Mouse (Mus musculus): ENCODE results near the gene Gm17657. TPM values are rescaled to one million over a fixed set of nuclear protein-coding genes. Genes with fewer than 3 reads are reported as not detected.
"Not testable (repeated sequence)": the region's sequence is repeated elsewhere in the genome, so short reads cannot be mapped to it uniquely, and the experiment has no call there.

Gm17657 gene
- total RNA-seq, 2 experiments from 2014 or later, result not detected

GRCm38 (mm10) chr17:29548994-29549393 is 444 bp downstream of the Gm17657 start:
- DNase-seq (ENCODE audit: low spot score), result no peak
- intact Hi-C loops (cut with DNase I), result no loop called here

- DNase-seq (ENCODE audit: low spot score), result no peak
- intact Hi-C loops (cut with DNase I), result no loop called here
Observed at GRCm38 (mm10) chr17:29548494-29548893, 944 bp downstream of the Gm17657 start.

GRCm38 (mm10) chr17:29545241-29545640 is 4.2 kb downstream of the Gm17657 start:
- DNase-seq (ENCODE audit: low spot score), result no peak
- intact Hi-C loops (cut with DNase I), result no loop called here

- intact Hi-C loops (cut with DNase I), result no loop called here
- DNase-seq (ENCODE audit: low spot score), result no peak
Observed at GRCm38 (mm10) chr17:29544064-29544463, 5.4 kb downstream of the Gm17657 start.

- intact Hi-C loops (cut with DNase I), result no loop called here
- no peak for DNase-seq (ENCODE audit: low spot score)
Observed at GRCm38 (mm10) chr17:29542831-29543690, 6.4 kb downstream of the Gm17657 start.

- intact Hi-C loops (cut with DNase I), result no loop called here
- peak; percentile 79 for DNase-seq (ENCODE audit: low spot score)
Observed at GRCm38 (mm10) chr17:29541419-29541818, 8.0 kb downstream of the Gm17657 start.

- DNase-seq (ENCODE audit: low spot score), result no peak
- intact Hi-C loops (cut with DNase I), result no loop called here
Observed at GRCm38 (mm10) chr17:29540426-29540825, 9.0 kb downstream of the Gm17657 start.

GRCm38 (mm10) chr17:29533866-29534265 is 15.6 kb downstream of the Gm17657 start:
- intact Hi-C loops (cut with DNase I), result no loop called here
- no peak for DNase-seq (ENCODE audit: low spot score)

GRCm38 (mm10) chr17:29531757-29532384 is 17.6 kb downstream of the Gm17657 start:
- intact Hi-C loops (cut with DNase I), result no loop called here
- DNase-seq (ENCODE audit: low spot score), result no peak

- no peak for DNase-seq (ENCODE audit: low spot score)
Observed at GRCm38 (mm10) chr17:29531278-29531677, 18.2 kb downstream of the Gm17657 start.

GRCm38 (mm10) chr17:29530508-29530907 is 18.9 kb downstream of the Gm17657 start:
- intact Hi-C loops (cut with DNase I), result no loop called here
- no peak for DNase-seq (ENCODE audit: low spot score)

More at GRCm38 (mm10) chr17:29531278-29531677, 18.2 kb downstream of the Gm17657 start:
- intact Hi-C loops (cut with DNase I), result no loop called here

GRCm38 (mm10) chr17:29528568-29529187 is 20.8 kb downstream of the Gm17657 start:
- no peak for DNase-seq (ENCODE audit: low spot score)
- intact Hi-C loops (cut with DNase I), result no loop called here

- intact Hi-C loops (cut with DNase I), result no loop called here
- no peak for DNase-seq (ENCODE audit: low spot score)
Observed at GRCm38 (mm10) chr17:29525613-29526012, 23.8 kb downstream of the Gm17657 start.

GRCm38 (mm10) chr17:29519731-29520130 is 29.7 kb downstream of the Gm17657 start:
- intact Hi-C loops (cut with DNase I), result no loop called here
- no peak for DNase-seq (ENCODE audit: low spot score)

- DNase-seq (ENCODE audit: low spot score); intact Hi-C loops (cut with DNase I): not testable (repeated sequence)
Observed at GRCm38 (mm10) chr17:29518665-29519064, 30.8 kb downstream of the Gm17657 start.

GRCm38 (mm10) chr17:29514435-29514834 is 35.0 kb downstream of the Gm17657 start:
- intact Hi-C loops (cut with DNase I), result loop anchor here (1.0 to 5.0 kb wide), 4 partner anchors 117 to 337 kb away; partner anchors contain the start of gene Ppil1
- peak; percentile 48 for DNase-seq (ENCODE audit: low spot score)

GRCm38 (mm10) chr17:29513044-29513730 is 36.3 kb downstream of the Gm17657 start:
- DNase-seq (ENCODE audit: low spot score), result peak; percentile 35
- intact Hi-C loops (cut with DNase I), result loop anchor here (5.0 kb wide), 2 partner anchors 251 to 336 kb away; partner anchors contain the start of gene Ppil1

GRCm38 (mm10) chr17:29510691-29511090 is 38.7 kb downstream of the Gm17657 start:
- intact Hi-C loops (cut with DNase I), result loop anchor here (2.0 to 5.0 kb wide), 3 partner anchors 14 to 333 kb away; partner anchors contain the start of gene Ppil1
- DNase-seq (ENCODE audit: low spot score), result no peak

GRCm38 (mm10) chr17:29508927-29509608 is 40.4 kb downstream of the Gm17657 start:
- no peak for DNase-seq (ENCODE audit: low spot score)
- intact Hi-C loops (cut with DNase I), result no loop called here
